Mouse (Mus musculus): ENCODE data around the gene Mlh1. TPM values are rescaled to one million over a fixed set of nuclear protein-coding genes. Genes with fewer than 3 reads are reported as not detected.

Mlh1 gene
- polyA plus RNA-seq, 1 experiment from 2014 or later: 47.4 TPM

DNA sequence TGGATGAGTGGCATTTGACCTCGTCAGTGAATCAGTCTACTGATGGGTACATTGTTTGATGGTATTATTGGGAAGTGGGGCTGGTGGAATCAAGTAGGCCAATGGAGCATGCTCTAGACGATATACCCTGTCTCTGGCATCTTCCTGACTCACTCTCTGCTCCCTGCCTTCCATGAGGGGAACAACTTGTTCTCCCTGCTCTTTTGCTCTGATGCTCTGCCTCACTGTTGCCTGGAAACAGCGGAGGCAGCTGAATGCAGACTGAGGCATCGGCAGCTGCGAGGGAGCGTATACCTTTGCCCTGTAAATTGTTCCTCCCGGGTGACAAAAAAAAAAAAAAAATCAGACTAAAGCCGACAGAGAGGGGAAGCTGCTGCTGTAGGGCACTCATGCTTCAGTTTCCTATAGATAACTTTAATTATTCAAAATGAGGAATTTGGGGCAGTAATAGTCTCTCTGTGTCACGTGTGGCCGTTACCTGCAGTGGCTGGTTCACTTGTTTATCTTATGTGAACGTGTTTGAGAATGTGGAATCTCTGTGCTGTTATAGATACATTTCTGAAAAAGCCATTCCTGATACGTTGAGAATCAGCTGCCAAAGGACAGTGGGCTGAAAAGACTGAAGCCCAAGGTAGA, 30.7 kb upstream of the Mlh1 start:
- H3K27ac ChIP-seq (replicated peaks): no peak overlapping the region
- H3K4me2 ChIP-seq (replicated peaks): no peak overlapping the region
- no peak overlapping the region for H3K9ac ChIP-seq (replicated peaks)
- H3K9me3 ChIP-seq: no peaks in the 10 kb centered on the region
- WGBS: 58% methylated on average over 12 of the region's 12 CpGs
- no peaks in the 10 kb centered on the region; the same call in 1 of the 2 replicates for H3K4me1 ChIP-seq
- 0 out of 2 replicates have a peak, but pooled peaks cover 4% of the 10 kb centered on the region for H3K27me3 ChIP-seq
- ATAC-seq (ENCODE audit: low FRiP score, low read depth): no peak
- no peaks in the 10 kb centered on the region for H3K36me3 ChIP-seq
- no peak overlapping the region for H3K4me3 ChIP-seq

DNA sequence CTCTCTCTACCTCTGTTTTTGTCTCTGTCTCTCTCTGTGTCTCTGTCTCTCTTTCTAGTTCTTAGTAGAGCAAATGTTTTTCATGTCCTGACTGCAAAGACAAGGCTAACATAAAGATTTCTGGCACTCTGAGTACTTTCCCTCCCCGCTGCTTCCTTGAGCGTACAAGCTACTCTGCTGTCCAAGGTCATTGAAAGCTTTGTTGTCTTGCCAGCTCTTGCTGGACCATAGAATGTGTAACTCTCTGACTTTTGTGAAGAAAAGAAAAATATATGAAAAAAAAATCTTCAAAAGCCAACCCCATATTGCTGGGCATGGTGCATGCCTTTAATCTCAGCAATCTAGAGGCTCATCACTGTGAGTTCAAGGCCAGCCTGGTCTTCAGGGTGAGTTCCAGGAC, 27.0 kb upstream of the Mlh1 start:
- no peak for ATAC-seq (ENCODE audit: low FRiP score, low read depth)
- H3K9ac ChIP-seq (replicated peaks): no peak overlapping the region
- no peaks in the 10 kb centered on the region for H3K27me3 ChIP-seq
- no peaks in the 10 kb centered on the region; the same call in 1 of the 2 replicates for H3K4me1 ChIP-seq
- no peaks in the 10 kb centered on the region for H3K9me3 ChIP-seq
- 88% methylated on average over 2 of the region's 2 CpGs for WGBS
- no peak overlapping the region for H3K4me3 ChIP-seq
- no peaks in the 10 kb centered on the region for H3K36me3 ChIP-seq
- H3K4me2 ChIP-seq (replicated peaks): no peak overlapping the region
- no peak overlapping the region for H3K27ac ChIP-seq (replicated peaks)

DNA sequence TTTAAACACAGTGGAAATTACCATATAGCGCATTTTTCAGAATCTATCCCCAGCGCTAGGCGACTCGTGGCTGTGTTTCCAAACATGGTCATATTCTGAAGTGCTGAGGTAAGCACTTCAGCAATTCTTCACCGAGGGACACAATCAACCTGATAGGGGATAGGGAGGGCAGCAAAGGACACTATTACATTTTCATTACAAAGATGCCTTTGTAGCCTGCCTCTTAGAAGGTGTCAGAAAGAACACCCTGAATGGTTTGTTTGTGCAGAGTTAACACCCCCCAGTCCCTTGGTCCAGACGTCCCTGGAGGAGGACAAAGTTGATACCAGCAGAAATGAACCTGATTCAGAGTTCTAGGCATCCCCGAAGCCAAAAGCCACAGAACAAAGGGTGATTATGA, 24.8 kb upstream of the Mlh1 start:
- no peak overlapping the region for H3K4me3 ChIP-seq
- no peak overlapping the region for H3K4me2 ChIP-seq (replicated peaks)
- no peaks in the 10 kb centered on the region for H3K9me3 ChIP-seq
- H3K36me3 ChIP-seq: no peaks in the 10 kb centered on the region
- no peak overlapping the region for H3K27ac ChIP-seq (replicated peaks)
- ATAC-seq (ENCODE audit: low FRiP score, low read depth): no peak
- no peak overlapping the region for H3K9ac ChIP-seq (replicated peaks)
- 74% methylated on average over 7 of the region's 7 CpGs for WGBS
- H3K27me3 ChIP-seq: no peaks in the 10 kb centered on the region
- H3K4me1 ChIP-seq: no peaks in the 10 kb centered on the region

DNA sequence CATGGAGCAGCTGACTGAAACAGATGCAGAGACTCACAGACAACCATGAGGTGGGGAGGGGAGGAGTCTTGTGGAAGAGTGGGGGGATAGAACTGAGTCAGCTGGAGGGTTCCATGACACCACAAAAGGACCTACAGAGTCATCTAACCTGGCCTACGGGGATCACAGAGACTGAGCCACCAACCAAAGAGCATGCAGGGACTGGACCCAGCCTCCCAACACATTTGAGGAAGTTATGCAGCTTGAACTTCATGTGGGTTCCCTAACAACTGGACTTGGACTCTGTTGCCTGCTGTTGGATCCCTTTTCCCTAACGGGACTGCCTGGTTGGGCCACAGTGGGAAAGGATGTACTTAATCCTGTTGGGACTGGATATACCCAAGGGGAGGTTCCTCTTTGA, 23.7 kb upstream of the Mlh1 start:
- no peaks in the 10 kb centered on the region for H3K27me3 ChIP-seq
- H3K9ac ChIP-seq (replicated peaks): no peak overlapping the region
- no peaks in the 10 kb centered on the region for H3K4me1 ChIP-seq
- ATAC-seq (ENCODE audit: low FRiP score, low read depth): no peak
- no peaks in the 10 kb centered on the region for H3K9me3 ChIP-seq
- H3K4me3 ChIP-seq: no peak overlapping the region
- no peak overlapping the region for H3K4me2 ChIP-seq (replicated peaks)
- H3K27ac ChIP-seq (replicated peaks): no peak overlapping the region
- WGBS: 59% methylated on average over 2 of the region's 2 CpGs
- H3K36me3 ChIP-seq: no peaks in the 10 kb centered on the region

DNA sequence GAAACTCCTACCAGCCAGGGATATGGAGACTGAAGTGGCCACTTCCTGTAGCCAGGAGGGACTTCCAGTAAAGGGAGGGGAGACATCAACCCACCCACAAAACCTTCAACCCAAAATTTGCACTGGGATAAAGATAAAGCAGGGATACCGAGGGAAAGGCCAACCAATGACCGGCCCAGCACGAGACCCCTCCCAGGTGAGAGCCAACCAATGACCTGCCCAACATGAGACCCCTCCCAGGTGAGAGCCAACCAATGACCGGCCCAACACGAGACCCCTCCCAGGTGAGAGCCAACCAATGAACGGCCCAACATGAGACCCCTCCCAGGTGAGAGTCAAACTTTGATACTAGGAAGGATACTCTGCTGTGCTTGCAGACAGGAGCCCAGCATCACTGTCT, 23.3 kb upstream of the Mlh1 start:
- Histone ChIP-seq H3K4me2 (replicated peaks) (no peak overlapping the region), H3K4me3 (no peak overlapping the region), H3K4me1 (no peaks in the 10 kb centered on the region), H3K9ac (replicated peaks) (no peak overlapping the region), H3K27ac (replicated peaks) (no peak overlapping the region), H3K9me3 (no peaks in the 10 kb centered on the region), H3K27me3 (no peaks in the 10 kb centered on the region), H3K36me3 (no peaks in the 10 kb centered on the region)
- WGBS: 89% methylated on average over 6 of the region's 6 CpGs
- no peak for ATAC-seq (ENCODE audit: low FRiP score, low read depth)

DNA sequence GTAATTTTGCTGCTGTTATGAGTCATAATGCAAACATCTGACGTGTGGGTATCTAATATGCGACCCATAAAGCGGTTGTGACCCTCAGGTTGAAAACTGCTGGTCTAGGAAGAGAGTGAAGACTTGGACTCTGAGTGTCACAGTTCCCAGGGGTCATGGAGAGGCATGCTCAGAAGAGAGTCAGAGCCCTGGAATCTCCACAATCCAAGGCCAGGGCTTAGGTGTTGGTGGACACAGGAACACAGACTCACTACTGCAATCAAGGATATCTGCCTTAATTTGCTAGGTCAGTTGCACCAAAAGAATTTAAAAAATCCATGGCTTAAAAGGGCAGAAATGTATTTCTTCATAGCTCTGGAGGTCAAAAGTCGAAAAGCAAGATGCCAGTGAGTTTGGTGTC, 21.6 kb upstream of the Mlh1 start:
- 0 out of 2 replicates have a peak, but pooled peaks cover 4% of the 10 kb centered on the region for H3K4me1 ChIP-seq
- H3K27ac ChIP-seq (replicated peaks): no peak overlapping the region
- H3K4me2 ChIP-seq (replicated peaks): no peak overlapping the region
- no peak for ATAC-seq (ENCODE audit: low FRiP score, low read depth)
- 85% methylated on average over 4 of the region's 4 CpGs for WGBS
- H3K36me3 ChIP-seq: no peaks in the 10 kb centered on the region
- H3K9me3 ChIP-seq: no peaks in the 10 kb centered on the region
- no peak overlapping the region for H3K9ac ChIP-seq (replicated peaks)
- no peak overlapping the region for H3K4me3 ChIP-seq
- H3K27me3 ChIP-seq: no peaks in the 10 kb centered on the region

DNA sequence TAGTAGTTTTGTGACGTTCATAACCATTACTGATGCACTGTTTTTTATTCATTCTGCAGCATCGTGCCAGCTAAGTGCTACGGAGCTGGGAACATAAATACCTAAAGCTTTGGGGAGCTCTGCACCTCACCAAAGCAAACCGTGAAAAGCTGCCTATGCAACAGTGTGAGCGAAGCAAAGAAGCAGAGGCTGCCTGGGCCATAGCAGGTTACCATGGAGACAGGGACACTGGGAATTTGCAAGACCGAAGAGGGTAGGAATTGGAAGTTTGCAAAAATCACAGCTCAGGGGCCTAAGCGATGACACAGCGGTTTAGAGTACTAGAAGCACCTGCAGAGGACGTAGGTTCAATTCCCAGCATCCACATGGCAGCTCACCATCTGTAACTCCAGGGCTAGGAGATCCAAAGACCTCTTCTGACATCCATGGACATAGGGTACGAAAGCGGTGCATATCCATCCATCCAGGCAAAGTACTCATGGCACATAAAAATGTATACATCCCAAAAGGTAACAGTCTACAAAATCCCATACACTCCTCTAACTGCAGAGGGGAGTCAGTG, 19.0 kb upstream of the Mlh1 start:
- Histone ChIP-seq H3K9me3 (no peaks in the 10 kb centered on the region), H3K4me2 (replicated peaks) (no peak overlapping the region), H3K36me3 (no peaks in the 10 kb centered on the region), H3K27me3 (no peaks in the 10 kb centered on the region), H3K4me3 (no peak overlapping the region), H3K9ac (replicated peaks) (no peak overlapping the region), H3K27ac (replicated peaks) (no peak overlapping the region), H3K4me1 (peaks cover 7% of the 10 kb centered on the region)
- 69% methylated on average over 11 of the region's 11 CpGs for WGBS
- ATAC-seq (ENCODE audit: low FRiP score, low read depth): no peak

DNA sequence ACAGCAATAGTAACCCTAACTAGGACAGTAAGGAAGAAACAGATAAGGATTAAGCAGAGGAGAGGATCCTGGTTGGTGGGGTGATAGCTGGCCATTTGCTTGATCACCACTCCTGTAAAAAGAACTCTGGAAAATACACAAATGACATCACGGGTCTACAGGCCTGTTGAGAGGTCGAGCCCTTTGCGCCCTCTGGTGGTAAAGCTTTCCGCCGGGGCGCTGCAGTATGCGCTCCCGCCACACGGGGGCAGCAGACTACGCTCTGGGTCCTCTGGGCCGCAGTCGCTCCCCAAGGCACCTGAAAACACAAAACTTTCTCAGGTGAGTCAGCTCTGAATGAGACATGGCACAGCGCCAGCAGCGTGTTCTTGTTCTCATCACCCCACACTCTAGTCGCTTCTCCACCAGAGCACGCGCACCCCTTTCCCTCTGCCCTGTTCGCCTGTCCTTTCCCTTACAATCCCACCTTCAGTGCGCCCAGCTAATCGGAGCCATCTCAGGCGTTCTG, 18.3 kb upstream of the Mlh1 start:
- peak; percentile 68 for ATAC-seq (ENCODE audit: low FRiP score, low read depth)
- H3K27me3 ChIP-seq: no peaks in the 10 kb centered on the region
- no peak overlapping the region for H3K27ac ChIP-seq (replicated peaks)
- peaks cover 12% of the 10 kb centered on the region for H3K4me1 ChIP-seq
- no peak overlapping the region for H3K4me2 ChIP-seq (replicated peaks)
- no peaks in the 10 kb centered on the region for H3K36me3 ChIP-seq
- 15% methylated on average over 21 of the region's 21 CpGs for WGBS
- H3K9me3 ChIP-seq: no peaks in the 10 kb centered on the region
- H3K4me3 ChIP-seq: no peak overlapping the region
- H3K9ac ChIP-seq (replicated peaks): no peak overlapping the region

DNA sequence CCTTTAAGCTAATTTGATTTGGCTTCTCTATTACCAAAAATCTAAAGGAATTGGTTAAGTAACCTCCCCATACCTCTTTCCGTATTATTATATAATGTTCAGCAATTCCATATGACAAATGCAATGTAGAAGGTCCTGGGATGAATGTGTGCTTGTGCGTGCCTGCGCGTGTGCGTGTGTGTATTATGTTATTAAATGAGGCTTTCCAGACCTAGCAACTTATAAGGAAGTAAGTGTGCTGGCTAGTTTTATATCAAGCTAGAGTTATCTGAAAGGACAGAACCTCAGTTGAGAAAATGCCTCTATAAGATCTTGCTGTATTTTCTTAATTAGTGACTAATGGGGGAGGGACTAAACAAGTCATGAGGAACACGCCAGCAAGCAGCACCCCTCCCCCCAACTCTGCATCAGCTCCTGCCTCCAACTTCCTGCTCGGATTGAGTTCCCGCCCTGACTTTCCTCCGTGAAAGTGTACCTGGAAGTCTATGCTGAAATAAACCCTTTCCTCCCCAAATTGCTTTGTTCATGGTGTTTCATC, 17.8 kb upstream of the Mlh1 start:
- H3K9ac ChIP-seq (replicated peaks): no peak overlapping the region

DNA sequence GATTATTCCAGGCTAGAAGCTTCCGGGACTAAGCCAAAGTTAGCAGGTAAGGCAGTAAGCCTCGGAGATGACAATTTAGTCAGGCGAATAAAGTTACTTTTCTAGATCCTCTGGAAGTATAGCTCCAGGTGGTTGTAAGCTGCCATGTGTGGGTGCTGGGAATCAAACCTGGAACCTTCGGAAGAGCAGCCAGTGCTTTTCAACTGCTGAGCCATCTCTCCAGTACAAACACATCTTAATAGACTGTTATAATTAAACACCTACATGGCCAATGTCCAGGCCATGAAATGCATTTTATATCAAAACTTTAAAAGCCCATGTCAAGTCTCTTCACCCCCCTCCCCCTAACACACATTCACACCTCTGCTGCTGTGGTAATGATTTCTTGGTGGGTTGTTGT, 16.4 kb upstream of the Mlh1 start:
- no peak for ATAC-seq (ENCODE audit: low FRiP score, low read depth)
- Histone ChIP-seq H3K36me3 (no peaks in the 10 kb centered on the region), H3K4me1 (peaks cover 13% of the 10 kb centered on the region), H3K27ac (replicated peaks) (no peak overlapping the region), H3K4me3 (no peak overlapping the region), H3K27me3 (no peaks in the 10 kb centered on the region), H3K9ac (replicated peaks) (no peak overlapping the region), H3K4me2 (replicated peaks) (no peak overlapping the region), H3K9me3 (no peaks in the 10 kb centered on the region)
- 98% methylated on average over 4 of the region's 4 CpGs for WGBS

More for the DNA sequence above, 17.8 kb upstream of the Mlh1 start:
- no peak overlapping the region for H3K27ac ChIP-seq (replicated peaks)
- H3K9me3 ChIP-seq: no peaks in the 10 kb centered on the region
- H3K36me3 ChIP-seq: no peaks in the 10 kb centered on the region
- H3K4me1 ChIP-seq: peaks cover 13% of the 10 kb centered on the region
- no peak for ATAC-seq (ENCODE audit: low FRiP score, low read depth)
- H3K4me3 ChIP-seq: no peak overlapping the region
- no peaks in the 10 kb centered on the region for H3K27me3 ChIP-seq
- H3K4me2 ChIP-seq (replicated peaks): no peak overlapping the region
- WGBS: 59% methylated on average over 9 of the region's 9 CpGs

DNA sequence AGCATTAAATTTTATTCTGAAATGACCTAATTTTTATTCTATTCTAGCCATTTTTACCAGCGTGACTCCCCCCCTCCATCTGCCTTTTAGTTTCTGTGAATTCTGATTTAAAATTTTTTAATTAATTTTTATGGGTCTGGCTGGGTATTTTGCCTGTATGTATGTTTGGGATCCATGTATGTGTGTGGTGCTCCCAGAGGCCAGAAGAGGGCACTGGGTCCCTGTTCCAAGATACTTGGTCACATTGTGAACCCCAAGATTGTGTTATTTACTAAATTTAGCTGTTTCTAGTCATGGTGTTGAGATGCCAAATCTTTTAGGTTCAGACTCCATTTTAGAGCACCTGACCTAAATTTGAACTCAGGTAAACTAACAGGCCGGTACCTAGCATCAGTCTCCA, 14.9 kb upstream of the Mlh1 start:
- ATAC-seq (ENCODE audit: low FRiP score, low read depth): no peak
- Histone ChIP-seq H3K4me2 (replicated peaks) (no peak overlapping the region), H3K4me3 (no peak overlapping the region), H3K9me3 (no peaks in the 10 kb centered on the region), H3K4me1 (peaks cover 13% of the 10 kb centered on the region), H3K36me3 (no peaks in the 10 kb centered on the region), H3K27ac (replicated peaks) (no peak overlapping the region), H3K9ac (replicated peaks) (no peak overlapping the region), H3K27me3 (no peaks in the 10 kb centered on the region)
- WGBS: 88% methylated on average over 2 of the region's 2 CpGs

DNA sequence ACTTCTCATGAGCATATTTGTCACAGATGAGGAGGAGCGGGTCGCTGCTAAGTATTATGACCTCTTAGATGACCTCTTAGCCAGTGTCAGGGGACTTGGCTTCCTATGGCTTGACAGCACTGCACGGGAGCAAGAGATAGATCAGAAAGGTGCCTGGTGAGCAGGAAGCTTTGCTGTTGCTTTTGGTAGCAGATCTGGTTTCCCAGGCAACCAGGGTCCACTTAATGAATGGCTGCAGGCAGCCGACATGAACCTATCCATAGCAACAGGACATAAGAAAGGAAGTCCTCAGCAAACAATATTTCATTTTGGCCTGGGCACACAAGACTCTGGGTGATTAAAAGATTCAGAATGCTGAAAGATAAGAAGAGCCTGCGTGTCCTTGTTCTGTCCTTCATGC, 14.1 kb upstream of the Mlh1 start:
- H3K4me3 ChIP-seq: no peak overlapping the region
- H3K36me3 ChIP-seq: no peaks in the 10 kb centered on the region
- no peak overlapping the region for H3K4me2 ChIP-seq (replicated peaks)
- peak overlapping the region; percentile 30 for H3K27ac ChIP-seq (replicated peaks)
- no peak overlapping the region for H3K9ac ChIP-seq (replicated peaks)
- H3K4me1 ChIP-seq: peaks cover 13% of the 10 kb centered on the region
- no peaks in the 10 kb centered on the region for H3K27me3 ChIP-seq
- WGBS: 9% methylated on average over 5 of the region's 5 CpGs
- no peaks in the 10 kb centered on the region for H3K9me3 ChIP-seq
- ATAC-seq (ENCODE audit: low FRiP score, low read depth): no peak
